Mouse (Mus musculus) embryonic facial prominence, embryonic 14.5 days (tissue): ENCODE data around the gene Nme8. TPM values are rescaled to one million over a fixed set of nuclear protein-coding genes. Genes with fewer than 3 reads are reported as not detected.
A peak's percentile ranks its signal among the peaks of the same experiment; 100 is the strongest.

ENCODE experiments used
- ATAC-seq: fragments of 200-750 bp; cut with Nextera tagmentation; 2 replicates; pipeline ENCODE4 v1.8.0; 2017; ENCODE audit warnings: low read depth, moderate number of reproducible peaks, moderate TSS enrichment
- DNase-seq: peaks from one replicate; pipeline ENCODE4 v3.0.0-alpha.2; 2015; ENCODE audit warnings: low spot score
- H3K27ac ChIP-seq: fragments of 300-500 bp; sonication (generic); replicated peaks from 2 replicates; pipeline ENCODE4 v1.5.1; 2014; ENCODE audit warnings: low read depth, mild to moderate bottlenecking, low read length, moderate library complexity
- H3K27me3 ChIP-seq: fragments of 300-500 bp; sonication (generic); replicated peaks from 2 replicates; pipeline ENCODE4 v1.6.1; 2014; ENCODE audit warnings: low read length; ENCODE audit not compliant: control insufficient read depth, insufficient read depth
- H3K36me3 ChIP-seq: fragments of 300-500 bp; sonication (generic); 2 replicates; pipeline ENCODE4 v1.6.1; 2014; ENCODE audit warnings: low read length, mixed read lengths; ENCODE audit not compliant: control insufficient read depth, insufficient read depth
- H3K4me1 ChIP-seq: fragments of 300-500 bp; sonication (generic); 2 replicates; pipeline ENCODE4 v1.6.1; 2014; ENCODE audit warnings: antibody characterized with exemption, low read length; ENCODE audit not compliant: control insufficient read depth, insufficient read depth
- H3K4me2 ChIP-seq: fragments of 300-500 bp; sonication (generic); 2 replicates; pipeline ENCODE4 v1.6.1; 2014; ENCODE audit warnings: low read depth, mild to moderate bottlenecking, low read length, moderate library complexity, mixed read lengths
- H3K4me3 ChIP-seq: fragments of 300-500 bp; sonication (generic); 2 replicates; pipeline ENCODE4 v1.5.1; 2014; ENCODE audit warnings: low read depth, mild to moderate bottlenecking, low read length
- H3K9ac ChIP-seq: fragments of 300-500 bp; sonication (generic); 2 replicates; pipeline ENCODE4 v1.6.1; 2014; ENCODE audit warnings: low read depth, mild to moderate bottlenecking, low read length, moderate library complexity, mixed read lengths
- H3K9me3 ChIP-seq: fragments of 300-500 bp; sonication (generic); 2 replicates; pipeline ENCODE4 v1.6.1; 2016; ENCODE audit warnings: low read length; ENCODE audit not compliant: control insufficient read depth
- WGBS: fragments of 180-500 bp; shearing (Covaris S2); extraction: QIAGEN DNeasy Blood & Tissue Kit; methylation state at CpG from one replicate; pipeline ENCODE4 v1.1.7; 2014; 5-methylcytosine and 5-hydroxymethylcytosine counted together
- polyA plus RNA-seq: library from polyadenylated mRNA; unstranded; fragments of >200 nt; fragmentation: Nextera tagmentation; extraction: Ambion mirVana; gene quantifications from 2 replicates; pipeline ENCODE4 v1.2.1, GENCODE M21; 2014

Nme8 gene
- polyA plus RNA-seq = not detected in 2 replicates

DNA sequence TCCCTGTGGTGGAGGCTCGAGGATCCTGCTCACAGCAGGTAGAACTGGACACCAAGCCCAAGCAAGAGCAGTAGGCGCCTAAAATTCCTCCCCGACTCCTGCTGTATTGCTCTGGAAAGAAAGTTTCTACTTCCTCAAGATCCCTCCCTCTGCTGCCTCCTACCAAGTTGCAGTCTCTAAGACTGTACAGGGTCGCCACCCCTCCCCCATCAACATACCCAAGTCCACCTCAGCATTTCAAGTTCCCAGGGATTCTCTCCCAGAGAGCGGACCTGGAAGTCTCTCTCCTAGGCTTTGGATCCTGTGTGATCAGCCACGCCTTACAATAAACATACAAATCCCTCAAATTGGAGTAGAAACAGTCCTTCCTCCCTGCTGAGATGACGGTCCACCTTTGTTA lies at the start of gene Nme8:
TSS of gene Nme8 (minus strand) at position 5 of the 400 bp plus-strand sequence.
- H3K27ac ChIP-seq = no peak within 1 kb of the TSS
- no peaks in the 10 kb centered on the region for H3K36me3 ChIP-seq
- H3K4me2 ChIP-seq = peak within 1 kb of the TSS; percentile 34
- no peak for ATAC-seq
- H3K9me3 ChIP-seq = no peaks in the 10 kb centered on the region
- H3K27me3 ChIP-seq = peaks cover 8% of the 10 kb centered on the region; the same call in 1 of the 2 replicates
- no peak within 1 kb of the TSS for H3K4me3 ChIP-seq
- no peak for DNase-seq
- WGBS = 15% methylated on average over 7 of the region's 7 CpGs
- no peak within 1 kb of the TSS for H3K9ac ChIP-seq
- H3K4me1 ChIP-seq = no peaks in the 10 kb centered on the region

DNA sequence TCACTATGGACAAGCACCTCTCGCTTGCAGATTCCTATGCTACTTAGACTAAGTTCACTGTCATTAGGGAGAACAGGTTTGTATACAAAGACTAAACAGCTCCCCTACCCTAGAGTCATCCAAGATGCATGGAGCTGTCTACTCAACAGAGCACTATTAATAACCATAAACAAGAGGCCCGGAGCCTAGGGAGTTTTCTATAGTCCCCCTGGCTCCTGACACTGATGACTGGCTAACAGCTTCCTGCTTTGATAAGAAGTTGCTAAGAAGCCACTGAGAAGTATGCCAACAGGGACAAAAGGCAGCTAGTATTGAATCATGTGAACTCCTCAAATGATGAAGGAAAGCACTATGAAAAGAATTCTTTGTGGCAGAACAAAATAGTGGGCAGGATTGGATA lies 48.1 kb upstream of the Nme8 start:
- H3K4me1 ChIP-seq = no peaks in the 10 kb centered on the region
- 76% methylated on average over 2 of the region's 2 CpGs for WGBS
- H3K27me3 ChIP-seq = no peaks in the 10 kb centered on the region
- no peak overlapping the region for H3K4me3 ChIP-seq
- no peak overlapping the region for H3K9ac ChIP-seq
- no peak overlapping the region for H3K27ac ChIP-seq
- no peaks in the 10 kb centered on the region for H3K9me3 ChIP-seq
- H3K4me2 ChIP-seq = no peak overlapping the region
- DNase-seq (no peak), ATAC-seq (no peak)
- H3K36me3 ChIP-seq = no peaks in the 10 kb centered on the region

- H3K36me3 ChIP-seq = no peaks in the 10 kb centered on the region
- peak; percentile 10 for DNase-seq
- no peak overlapping the region for H3K4me3 ChIP-seq
- no peaks in the 10 kb centered on the region for H3K27me3 ChIP-seq
- H3K9ac ChIP-seq = no peak overlapping the region
- no peak overlapping the region for H3K4me2 ChIP-seq
- no peak for ATAC-seq
- H3K9me3 ChIP-seq = no peaks in the 10 kb centered on the region
- H3K4me1 ChIP-seq = no peaks in the 10 kb centered on the region
- no peak overlapping the region for H3K27ac ChIP-seq
- WGBS = 79% methylated on average over 5 of the region's 5 CpGs
These were observed 46.9 kb upstream of the Nme8 start for GRCm38 (mm10) chr13:19744536-19744935.

DNA sequence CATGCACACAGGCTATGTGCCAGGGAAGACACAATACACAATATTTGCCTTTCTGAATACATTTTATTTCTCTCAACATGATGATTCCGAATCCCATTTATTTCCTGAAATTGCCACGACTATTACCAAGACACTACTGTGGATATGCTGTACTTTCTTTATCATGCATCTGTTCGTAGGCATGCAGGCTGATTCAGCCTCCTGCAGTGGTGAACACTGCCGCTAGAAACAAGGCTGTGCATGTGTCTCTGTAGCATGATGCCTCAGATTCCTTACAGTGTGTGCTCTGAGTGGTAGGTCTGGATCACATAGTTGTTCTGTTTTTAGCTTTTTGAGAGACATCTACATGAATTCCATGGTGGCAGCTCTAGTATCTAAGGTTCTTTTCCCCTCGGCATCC lies 37.0 kb upstream of the Nme8 start:
- H3K4me1 ChIP-seq = no peaks in the 10 kb centered on the region

GRCm38 (mm10) chr13:19730826-19731225 lies 33.2 kb upstream of the Nme8 start:
- Histone ChIP-seq H3K4me2 (no peak overlapping the region), H3K9ac (no peak overlapping the region), H3K27me3 (no peaks in the 10 kb centered on the region), H3K9me3 (no peaks in the 10 kb centered on the region), H3K27ac (no peak overlapping the region), H3K36me3 (no peaks in the 10 kb centered on the region), H3K4me1 (no peaks in the 10 kb centered on the region), H3K4me3 (no peak overlapping the region)
- 60% methylated on average over 2 of the region's 2 CpGs for WGBS
- DNase-seq (peak; percentile 23), ATAC-seq (no peak)

More for the DNA sequence above, 37.0 kb upstream of the Nme8 start:
- H3K4me3 ChIP-seq = no peak overlapping the region
- H3K9me3 ChIP-seq = no peaks in the 10 kb centered on the region
- no peak overlapping the region for H3K27ac ChIP-seq
- DNase-seq (no peak), ATAC-seq (no peak)
- no peaks in the 10 kb centered on the region for H3K36me3 ChIP-seq
- no peak overlapping the region for H3K9ac ChIP-seq
- H3K4me2 ChIP-seq = no peak overlapping the region
- 75% methylated on average over 5 of the region's 5 CpGs for WGBS
- H3K27me3 ChIP-seq = no peaks in the 10 kb centered on the region

GRCm38 (mm10) chr13:19718954-19719353 lies 21.4 kb upstream of the Nme8 start:
- Histone ChIP-seq H3K27ac (no peak overlapping the region), H3K4me1 (no peaks in the 10 kb centered on the region), H3K4me3 (no peak overlapping the region), H3K4me2 (no peak overlapping the region), H3K36me3 (no peaks in the 10 kb centered on the region), H3K9ac (no peak overlapping the region), H3K9me3 (no peaks in the 10 kb centered on the region), H3K27me3 (no peaks in the 10 kb centered on the region)
- DNase-seq (peak; percentile 51), ATAC-seq (no peak)
- WGBS = 50% methylated on average over 5 of the region's 5 CpGs

- H3K9ac ChIP-seq = no peak overlapping the region
- no peaks in the 10 kb centered on the region for H3K36me3 ChIP-seq
- no peak overlapping the region for H3K27ac ChIP-seq
- no peaks in the 10 kb centered on the region for H3K9me3 ChIP-seq
- DNase-seq = no peak
- ATAC-seq = no peak
- no peak overlapping the region for H3K4me3 ChIP-seq
- no peaks in the 10 kb centered on the region for H3K27me3 ChIP-seq
- no peaks in the 10 kb centered on the region for H3K4me1 ChIP-seq
- WGBS = 86% methylated on average over 2 of the region's 2 CpGs
- H3K4me2 ChIP-seq = no peak overlapping the region
These were observed 19.6 kb upstream of the Nme8 start for GRCm38 (mm10) chr13:19717201-19717600.

DNA sequence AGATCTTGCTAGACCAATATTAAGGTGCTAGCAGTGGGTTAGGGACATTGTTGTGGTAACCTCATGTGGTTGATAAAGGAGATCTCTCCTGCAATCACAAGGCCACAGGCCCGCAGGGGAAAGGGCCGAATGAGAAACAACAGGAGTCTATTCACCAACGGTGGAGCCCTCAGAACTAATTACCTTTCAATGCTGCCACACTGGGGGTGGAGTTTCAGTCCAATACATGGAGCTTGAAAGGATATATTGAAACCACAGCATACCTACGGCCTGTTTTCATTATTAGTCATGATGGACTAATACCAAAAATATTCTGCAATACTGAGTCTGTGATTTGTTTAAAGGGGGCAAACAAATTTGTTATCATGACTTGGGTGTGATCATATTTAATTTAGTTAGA lies 6.2 kb upstream of the Nme8 start:
- ATAC-seq (no peak), DNase-seq (no peak)
- H3K27me3 ChIP-seq = no peaks in the 10 kb centered on the region
- H3K9me3 ChIP-seq = no peaks in the 10 kb centered on the region
- no peaks in the 10 kb centered on the region for H3K36me3 ChIP-seq
- H3K4me1 ChIP-seq = no peaks in the 10 kb centered on the region
- no peak overlapping the region for H3K9ac ChIP-seq
- no peak overlapping the region for H3K4me3 ChIP-seq
- no peak overlapping the region for H3K4me2 ChIP-seq
- WGBS = 35% methylated on average over 4 of the region's 4 CpGs
- H3K27ac ChIP-seq = no peak overlapping the region

- no peak overlapping the region for H3K4me3 ChIP-seq
- ATAC-seq (no peak), DNase-seq (peak; percentile 24)
- H3K9ac ChIP-seq = no peak overlapping the region
- H3K27me3 ChIP-seq = peaks cover 8% of the 10 kb centered on the region; the same call in 1 of the 2 replicates
- no peaks in the 10 kb centered on the region for H3K36me3 ChIP-seq
- no peak overlapping the region for H3K4me2 ChIP-seq
- H3K27ac ChIP-seq = no peak overlapping the region
- H3K9me3 ChIP-seq = no peaks in the 10 kb centered on the region
- H3K4me1 ChIP-seq = no peaks in the 10 kb centered on the region
- WGBS = 70% methylated on average over 11 of the region's 11 CpGs
These were observed 4.0 kb upstream of the Nme8 start for GRCm38 (mm10) chr13:19701443-19702078.
